Mouse (Mus musculus): ENCODE data around the gene Dnajc15.

Gene Dnajc15

GRCm38 (mm10) chr14:77860841-77861560 lies 13.9 kb downstream of the Dnajc15 start:
- no peak for DNase-seq (ENCODE audit: low spot score in 2 of 2)

- no peak for DNase-seq (ENCODE audit: low spot score in 2 of 2)
Measured at GRCm38 (mm10) chr14:77859894-77860293, 15.0 kb downstream of the Dnajc15 start.

GRCm38 (mm10) chr14:77853951-77854350 lies 21.0 kb downstream of the Dnajc15 start:
- no peak for DNase-seq (ENCODE audit: low spot score in 2 of 2)

- no peak for DNase-seq (ENCODE audit: low spot score in 2 of 2)
Measured at GRCm38 (mm10) chr14:77849852-77850251, 25.1 kb downstream of the Dnajc15 start.

- peak in 1 of 2 experiments; percentile 12 for DNase-seq (ENCODE audit: low spot score in 2 of 2)
Measured at GRCm38 (mm10) chr14:77848349-77848748, 26.6 kb downstream of the Dnajc15 start.

GRCm38 (mm10) chr14:77846206-77846605 lies 28.7 kb downstream of the Dnajc15 start:
- DNase-seq (ENCODE audit: low spot score in 2 of 2) = no peak

- DNase-seq (ENCODE audit: low spot score in 2 of 2) = no peak
Measured at GRCm38 (mm10) chr14:77845479-77845878, 29.4 kb downstream of the Dnajc15 start.

GRCm38 (mm10) chr14:77840574-77840973 lies 34.4 kb downstream of the Dnajc15 start:
- DNase-seq (ENCODE audit: low spot score in 2 of 2) = no peak

GRCm38 (mm10) chr14:77840078-77840477 lies 34.8 kb downstream of the Dnajc15 start:
- no peak for DNase-seq (ENCODE audit: low spot score in 2 of 2)

GRCm38 (mm10) chr14:77836794-77837193 lies 38.1 kb downstream of the Dnajc15 start:
- DNase-seq (ENCODE audit: low spot score in 2 of 2) = no peak

GRCm38 (mm10) chr14:77832359-77832758 lies 42.6 kb downstream of the Dnajc15 start:
- no peak for DNase-seq (ENCODE audit: low spot score in 2 of 2)

- no peak for DNase-seq (ENCODE audit: low spot score in 2 of 2)
Measured at GRCm38 (mm10) chr14:77831936-77832335, 43.0 kb downstream of the Dnajc15 start.

- no peak for DNase-seq (ENCODE audit: low spot score in 2 of 2)
Measured at GRCm38 (mm10) chr14:77829673-77830072, 45.3 kb downstream of the Dnajc15 start.

GRCm38 (mm10) chr14:77825891-77826290 lies 49.0 kb downstream of the Dnajc15 start:
- DNase-seq (ENCODE audit: low spot score in 2 of 2) = no peak

- DNase-seq (ENCODE audit: low spot score in 2 of 2) = no peak
Measured at GRCm38 (mm10) chr14:77825121-77825520, 49.8 kb downstream of the Dnajc15 start.

- DNase-seq (ENCODE audit: low spot score in 2 of 2) = no peak
Measured at GRCm38 (mm10) chr14:77819841-77820240, 55.1 kb downstream of the Dnajc15 start.

- DNase-seq (ENCODE audit: low spot score in 2 of 2) = peak in 1 of 2 experiments; percentile 76
Measured at GRCm38 (mm10) chr14:77817561-77817960, 57.4 kb downstream of the Dnajc15 start.

GRCm38 (mm10) chr14:77814935-77815334 lies 60.0 kb downstream of the Dnajc15 start:
- no peak for DNase-seq (ENCODE audit: low spot score in 2 of 2)

GRCm38 (mm10) chr14:77812890-77813289 lies 62.0 kb downstream of the Dnajc15 start:
- no peak for DNase-seq (ENCODE audit: low spot score in 2 of 2)

GRCm38 (mm10) chr14:77811466-77811865 lies 63.5 kb downstream of the Dnajc15 start:
- no peak for DNase-seq (ENCODE audit: low spot score in 2 of 2)

GRCm38 (mm10) chr14:77807836-77808235 lies 67.1 kb downstream of the Dnajc15 start:
- no peak for DNase-seq (ENCODE audit: low spot score in 2 of 2)

- DNase-seq (ENCODE audit: low spot score in 2 of 2) = no peak
Measured at GRCm38 (mm10) chr14:77806345-77806744, 68.6 kb downstream of the Dnajc15 start.

GRCm38 (mm10) chr14:77802268-77802630 lies 72.7 kb downstream of the Dnajc15 start:
- DNase-seq (ENCODE audit: low spot score in 2 of 2) = no peak

Data from left cerebral cortex, adult 9 months (tissue).